Mouse (Mus musculus): ENCODE measurements around the gene Psma1. TPM values are rescaled to one million over a fixed set of nuclear protein-coding genes. Genes with fewer than 3 reads are reported as not detected.

Gene Psma1
- polyA plus RNA-seq (2016; fragmentation: Nextera tagmentation; extraction: Ambion mirVana) = 411 and 420 TPM in 2 replicates

GRCm38 (mm10) chr7:114276005-114276752 is at the start of gene Psma1:
Gene Psma1 (minus strand): TSS chr7:114276118.
- Histone ChIP-seq H3K27ac (peak within 1 kb of the TSS; percentile 59; the same call in 1 of the 2 replicates), H3K9ac (peak within 1 kb of the TSS; percentile 89), H3K36me3 (replicated peaks) (peaks cover 26% of the 10 kb centered on the region), H3K4me1 (peaks cover 15% of the 10 kb centered on the region), H3K27me3 (no peaks in the 10 kb centered on the region), H3K9me3 (no peaks in the 10 kb centered on the region), H3K4me3 (replicated peaks) (peak within 1 kb of the TSS; percentile 91), H3K4me2 (peak within 1 kb of the TSS; percentile 81)
- ATAC-seq (ENCODE audit: low FRiP score) = peak; percentile 93
- WGBS = under 1% methylated on average over 39 of the region's 39 CpGs

DNA sequence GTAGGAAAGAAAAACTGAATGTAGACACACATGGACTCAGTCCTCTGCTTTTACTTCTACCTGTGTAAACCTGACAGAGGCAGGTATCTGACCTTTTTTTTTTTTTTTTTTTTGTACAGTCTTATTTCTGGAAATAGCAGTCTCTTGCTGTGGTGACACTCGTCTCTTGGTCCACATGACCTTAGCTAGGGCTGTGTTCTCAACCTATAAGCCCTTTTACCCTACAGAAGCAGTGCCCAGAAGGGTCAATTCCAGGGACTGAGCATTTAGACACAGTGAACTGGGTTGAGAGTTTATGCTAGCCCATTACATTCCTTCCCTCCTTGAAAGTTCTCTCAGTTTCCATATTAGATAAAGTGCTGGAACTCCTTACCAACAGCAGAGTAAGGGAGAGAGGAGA is 47.6 kb upstream of the Psma1 start:
- Histone ChIP-seq H3K4me3 (replicated peaks) (no peak overlapping the region), H3K27ac (no peak overlapping the region), H3K9ac (no peak overlapping the region), H3K4me1 (peaks cover 5% of the 10 kb centered on the region; the same call in 1 of the 2 replicates), H3K36me3 (replicated peaks) (no peaks in the 10 kb centered on the region), H3K9me3 (no peaks in the 10 kb centered on the region), H3K4me2 (no peak overlapping the region), H3K27me3 (peaks cover 8% of the 10 kb centered on the region; the same call in 1 of the 2 replicates)
- 84% methylated on average over 1 of the region's 1 CpGs for WGBS
- no peak for ATAC-seq (ENCODE audit: low FRiP score)

DNA sequence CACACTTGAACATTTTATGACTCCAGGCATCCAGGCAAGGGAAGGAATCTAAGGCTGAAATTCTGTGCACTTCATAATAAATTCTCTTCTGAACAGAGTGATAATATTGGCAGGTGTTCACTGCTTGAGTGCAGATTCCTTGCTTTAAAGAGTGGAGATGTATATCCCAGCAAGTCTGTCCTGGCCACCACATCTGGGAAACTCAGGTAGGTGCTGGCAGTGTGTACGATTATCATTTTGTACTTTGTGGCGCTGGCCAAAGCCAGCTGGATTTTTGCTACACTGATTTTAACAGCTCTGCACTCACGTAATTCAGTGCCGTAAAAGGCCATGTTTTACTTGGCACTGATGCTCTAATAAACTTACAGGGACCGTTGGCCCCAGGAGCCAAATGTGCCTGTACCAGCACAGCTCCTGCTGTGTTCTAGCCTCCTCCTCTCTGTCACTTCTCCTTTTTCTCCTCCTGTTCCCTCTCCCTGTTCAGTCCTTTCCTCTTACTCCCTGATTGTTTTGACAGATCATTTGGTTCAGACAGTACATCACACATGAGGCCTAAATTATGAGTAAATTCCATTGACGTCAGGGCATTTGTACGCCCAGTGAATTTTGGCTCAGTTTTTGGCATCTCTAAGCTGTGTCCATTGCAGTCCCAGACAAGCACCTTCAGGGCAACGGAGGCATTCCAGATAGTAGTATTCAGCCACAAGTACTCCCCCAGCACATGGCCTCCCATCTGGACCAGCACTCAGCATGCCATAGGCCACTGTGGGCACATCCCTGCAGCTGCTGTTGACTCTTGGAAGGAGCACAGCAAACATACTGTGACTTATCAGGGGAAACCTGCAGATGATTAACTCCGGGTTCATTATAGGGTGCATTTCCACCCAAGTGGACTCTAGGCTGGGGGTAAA is 46.9 kb upstream of the Psma1 start:
- no peak overlapping the region for H3K4me2 ChIP-seq
- WGBS = 84% methylated on average over 9 of the region's 9 CpGs
- no peaks in the 10 kb centered on the region for H3K9me3 ChIP-seq
- H3K27me3 ChIP-seq = peaks cover 14% of the 10 kb centered on the region
- H3K36me3 ChIP-seq (replicated peaks) = no peaks in the 10 kb centered on the region
- H3K27ac ChIP-seq = no peak overlapping the region
- ATAC-seq (ENCODE audit: low FRiP score) = no peak
- H3K9ac ChIP-seq = no peak overlapping the region
- H3K4me3 ChIP-seq (replicated peaks) = no peak overlapping the region
- peaks cover 5% of the 10 kb centered on the region; the same call in 1 of the 2 replicates for H3K4me1 ChIP-seq

- WGBS = 40% methylated on average over 5 of the region's 5 CpGs
- Histone ChIP-seq H3K4me2 (no peak overlapping the region), H3K27ac (no peak overlapping the region), H3K4me3 (replicated peaks) (no peak overlapping the region), H3K9me3 (no peaks in the 10 kb centered on the region), H3K27me3 (peaks cover 22% of the 10 kb centered on the region), H3K9ac (no peak overlapping the region), H3K4me1 (peaks cover 5% of the 10 kb centered on the region; the same call in 1 of the 2 replicates), H3K36me3 (replicated peaks) (no peaks in the 10 kb centered on the region)
- ATAC-seq (ENCODE audit: low FRiP score) = no peak; the same call in 1 of the 2 replicates
Observed at GRCm38 (mm10) chr7:114321694-114322372, 45.9 kb upstream of the Psma1 start.

GRCm38 (mm10) chr7:114317896-114318295 is 42.0 kb upstream of the Psma1 start:
- ATAC-seq (ENCODE audit: low FRiP score) = no peak
- WGBS = 89% methylated on average over 4 of the region's 4 CpGs

GRCm38 (mm10) chr7:114317389-114317792 is 41.5 kb upstream of the Psma1 start:
- Histone ChIP-seq H3K9ac (no peak overlapping the region), H3K4me1 (peaks cover 5% of the 10 kb centered on the region; the same call in 1 of the 2 replicates), H3K4me3 (replicated peaks) (no peak overlapping the region), H3K9me3 (no peaks in the 10 kb centered on the region), H3K27ac (no peak overlapping the region), H3K27me3 (peaks cover 45% of the 10 kb centered on the region), H3K36me3 (replicated peaks) (no peaks in the 10 kb centered on the region), H3K4me2 (no peak overlapping the region)
- ATAC-seq (ENCODE audit: low FRiP score) = no peak
- WGBS = 75% methylated on average over 5 of the region's 5 CpGs

More at GRCm38 (mm10) chr7:114317896-114318295, 42.0 kb upstream of the Psma1 start:
- H3K4me2 ChIP-seq = no peak overlapping the region
- no peak overlapping the region for H3K9ac ChIP-seq
- H3K4me3 ChIP-seq (replicated peaks) = no peak overlapping the region
- H3K4me1 ChIP-seq = peaks cover 5% of the 10 kb centered on the region; the same call in 1 of the 2 replicates
- H3K9me3 ChIP-seq = no peaks in the 10 kb centered on the region
- H3K27ac ChIP-seq = no peak overlapping the region
- peaks cover 42% of the 10 kb centered on the region for H3K27me3 ChIP-seq
- H3K36me3 ChIP-seq (replicated peaks) = no peaks in the 10 kb centered on the region

- no peak for ATAC-seq (ENCODE audit: low FRiP score)
- Histone ChIP-seq H3K36me3 (replicated peaks) (no peaks in the 10 kb centered on the region), H3K4me3 (replicated peaks) (no peak overlapping the region)
Observed at GRCm38 (mm10) chr7:114316361-114316871, 40.5 kb upstream of the Psma1 start.

GRCm38 (mm10) chr7:114311209-114311608 is 35.3 kb upstream of the Psma1 start:
- 86% methylated on average over 5 of the region's 5 CpGs for WGBS
- H3K9ac ChIP-seq = no peak overlapping the region

More at GRCm38 (mm10) chr7:114316361-114316871, 40.5 kb upstream of the Psma1 start:
- no peak overlapping the region for H3K27ac ChIP-seq
- H3K9me3 ChIP-seq = no peaks in the 10 kb centered on the region
- no peak overlapping the region for H3K4me2 ChIP-seq
- 20% methylated on average over 5 of the region's 5 CpGs for WGBS
- H3K9ac ChIP-seq = no peak overlapping the region
- H3K27me3 ChIP-seq = peaks cover 47% of the 10 kb centered on the region
- H3K4me1 ChIP-seq = no peaks in the 10 kb centered on the region

DNA sequence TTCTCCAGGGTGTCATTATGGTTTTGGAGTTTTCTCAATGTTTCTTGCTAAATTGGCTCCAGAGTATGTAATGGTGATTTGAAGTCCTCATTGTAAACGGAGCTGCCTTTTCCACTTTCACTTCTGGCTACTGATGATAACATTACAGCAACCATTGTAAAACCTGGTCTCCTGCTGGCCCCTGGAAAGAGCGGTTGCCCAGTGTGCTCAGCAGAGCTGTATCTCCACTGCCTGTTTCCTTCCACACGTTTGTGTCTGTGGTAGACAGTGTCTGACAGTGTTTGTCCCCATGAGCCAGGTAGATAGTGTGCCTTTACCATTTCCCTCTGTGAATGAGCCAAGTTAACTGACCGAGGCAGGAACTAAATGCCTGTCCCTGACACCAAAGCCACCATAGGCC is 33.1 kb upstream of the Psma1 start:
- Histone ChIP-seq H3K27me3 (peaks cover 33% of the 10 kb centered on the region), H3K9me3 (no peaks in the 10 kb centered on the region), H3K4me2 (no peak overlapping the region), H3K9ac (no peak overlapping the region), H3K4me1 (no peaks in the 10 kb centered on the region), H3K4me3 (replicated peaks) (no peak overlapping the region), H3K36me3 (replicated peaks) (no peaks in the 10 kb centered on the region), H3K27ac (no peak overlapping the region)
- WGBS = 73% methylated on average over 4 of the region's 4 CpGs
- ATAC-seq (ENCODE audit: low FRiP score) = no peak

More at GRCm38 (mm10) chr7:114311209-114311608, 35.3 kb upstream of the Psma1 start:
- Histone ChIP-seq H3K27me3 (peaks cover 45% of the 10 kb centered on the region), H3K4me3 (replicated peaks) (no peak overlapping the region), H3K4me2 (no peak overlapping the region), H3K27ac (no peak overlapping the region), H3K4me1 (no peaks in the 10 kb centered on the region), H3K9me3 (no peaks in the 10 kb centered on the region), H3K36me3 (replicated peaks) (no peaks in the 10 kb centered on the region)
- ATAC-seq (ENCODE audit: low FRiP score) = no peak

DNA sequence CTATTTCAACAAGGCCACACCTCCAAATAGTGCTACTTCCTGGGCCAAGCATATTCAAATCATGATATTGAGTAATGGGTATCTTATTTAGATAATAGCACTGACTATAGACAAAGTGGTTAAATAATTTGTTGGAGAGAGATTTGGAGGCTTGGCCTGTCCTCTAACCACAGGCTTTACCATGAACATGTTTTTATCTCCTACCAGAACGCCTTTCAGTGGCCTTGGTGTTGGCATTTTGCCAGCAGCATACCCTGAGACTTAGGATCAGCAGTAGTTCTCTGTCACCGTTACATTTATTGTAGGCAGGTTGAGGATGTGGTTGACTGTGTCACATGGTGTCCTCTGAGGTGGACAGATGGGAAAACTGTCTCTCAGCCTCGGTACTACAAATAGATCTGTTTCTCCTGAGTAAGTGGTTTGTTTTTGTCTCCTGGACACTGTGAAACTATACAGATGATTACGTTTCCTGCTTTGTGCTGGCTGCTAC is 25.4 kb upstream of the Psma1 start:
- Histone ChIP-seq H3K9ac (no peak overlapping the region), H3K4me3 (replicated peaks) (no peak overlapping the region), H3K9me3 (no peaks in the 10 kb centered on the region), H3K4me1 (no peaks in the 10 kb centered on the region), H3K36me3 (replicated peaks) (no peaks in the 10 kb centered on the region), H3K27ac (no peak overlapping the region), H3K27me3 (no peaks in the 10 kb centered on the region), H3K4me2 (no peak overlapping the region)
- 80% methylated on average over 4 of the region's 4 CpGs for WGBS
- ATAC-seq (ENCODE audit: low FRiP score) = no peak

DNA sequence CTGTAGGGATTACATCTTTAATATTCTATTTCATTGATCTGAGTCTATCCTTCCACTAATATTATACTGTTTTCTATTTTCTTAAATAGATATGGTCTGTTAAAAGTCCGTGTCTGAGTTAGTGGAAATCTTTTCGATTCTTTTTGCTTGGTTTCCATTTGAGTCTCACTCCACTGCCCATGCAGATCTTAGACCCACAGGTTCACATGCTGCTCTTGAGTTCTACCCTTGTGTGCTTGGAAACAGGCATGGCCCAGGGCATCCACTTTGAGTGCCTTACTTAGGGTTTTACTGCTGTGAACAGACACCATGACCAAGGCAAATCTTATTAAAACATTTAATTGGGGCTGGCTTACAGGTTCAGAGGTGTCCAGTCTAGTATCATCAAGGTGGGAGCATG is 24.9 kb upstream of the Psma1 start:
- no peaks in the 10 kb centered on the region for H3K27me3 ChIP-seq
- no peak overlapping the region for H3K27ac ChIP-seq
- H3K9ac ChIP-seq = no peak overlapping the region
- H3K36me3 ChIP-seq (replicated peaks) = no peaks in the 10 kb centered on the region
- ATAC-seq (ENCODE audit: low FRiP score) = no peak
- no peak overlapping the region for H3K4me2 ChIP-seq
- no peaks in the 10 kb centered on the region for H3K4me1 ChIP-seq
- no peaks in the 10 kb centered on the region for H3K9me3 ChIP-seq
- no peak overlapping the region for H3K4me3 ChIP-seq (replicated peaks)
- 89% methylated on average over 2 of the region's 2 CpGs for WGBS

All from forebrain, embryonic 12.5 days (tissue).